In the genomic region with DNA sequence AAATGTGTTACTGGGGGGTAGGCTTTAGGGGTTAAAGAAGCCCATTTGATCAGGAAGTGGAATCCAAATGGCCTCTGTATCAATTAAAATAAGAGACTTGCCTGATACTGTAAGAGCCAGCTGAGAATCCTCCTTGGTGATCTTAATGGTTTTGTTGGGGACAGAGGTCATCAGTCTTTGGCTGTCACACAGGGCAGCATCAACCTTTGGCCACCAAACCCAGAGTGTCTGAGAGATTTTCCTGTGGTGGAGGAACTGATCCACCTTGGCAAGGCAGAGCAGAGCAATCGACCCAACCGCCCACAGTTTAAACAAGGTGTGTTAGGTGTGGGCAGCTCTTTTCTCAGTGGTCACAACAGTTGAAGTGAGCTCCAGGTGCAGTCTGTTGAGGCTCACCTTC, we compare ENCODE assay signal across 23 mouse cellular contexts.
"Had no signal": no experiment of that assay in that cellular context is flagged by ENCODE, and none has a peak within 500 bp of the region (broad histone marks: within the 10 kb centered on the region; RNA-seq: fewer than 3 reads in every experiment).

No protein-coding gene starts in this region.

- H3K9me3 ChIP-seq: heart, embryonic 15.5 days; hindbrain, embryonic 15.5 days; limb, embryonic 10.5 days; limb, embryonic 12.5 days; liver, embryonic 13.5 days; liver, embryonic 15.5 days had no signal

- H3K36me3 ChIP-seq: heart, embryonic 13.5 days; heart, embryonic 15.5 days; hindbrain, embryonic 13.5 days; hindbrain, embryonic 15.5 days; limb, embryonic 10.5 days; limb, embryonic 12.5 days; liver, embryonic 13.5 days; liver, embryonic 15.5 days had no signal

- H3K27me3 ChIP-seq: heart, embryonic 13.5 days; heart, embryonic 15.5 days; hindbrain, embryonic 13.5 days; hindbrain, embryonic 15.5 days; limb, embryonic 12.5 days; liver, embryonic 13.5 days; liver, embryonic 15.5 days had no signal

- H3K4me1 ChIP-seq: heart, embryonic 13.5 days; heart, embryonic 15.5 days; hindbrain, embryonic 13.5 days; hindbrain, embryonic 15.5 days; limb, embryonic 10.5 days; limb, embryonic 12.5 days; liver, embryonic 13.5 days; liver, embryonic 15.5 days had no signal

- H3K4me3 ChIP-seq: heart, adult 2 months; heart, embryonic 13.5 days; heart, embryonic 15.5 days; hindbrain, embryonic 13.5 days; hindbrain, embryonic 15.5 days; layer of hippocampus, adult 2 months; left cerebral cortex, adult 2 months; limb, embryonic 10.5 days; limb, embryonic 12.5 days; liver, embryonic 13.5 days; liver, embryonic 15.5 days had no signal

- H3K4me2 ChIP-seq: heart, embryonic 11.5 days; heart, embryonic 13.5 days; heart, embryonic 15.5 days; hindbrain, embryonic 13.5 days; hindbrain, embryonic 15.5 days; limb, embryonic 12.5 days; liver, embryonic 11.5 days; liver, embryonic 13.5 days; liver, embryonic 15.5 days had no signal

- ATAC-seq: forebrain, embryonic 16.5 days; hindbrain, postnatal 0 days; liver, postnatal 0 days had no signal

- H3K9ac ChIP-seq: heart, embryonic 13.5 days; heart, embryonic 15.5 days; hindbrain, embryonic 13.5 days; hindbrain, embryonic 15.5 days; limb, embryonic 12.5 days; liver, embryonic 13.5 days; liver, embryonic 15.5 days; liver, postnatal 0 days had no signal

- H3K27ac ChIP-seq: heart, adult 2 months; heart, embryonic 13.5 days; heart, embryonic 15.5 days; hindbrain, embryonic 13.5 days; hindbrain, embryonic 15.5 days; hindbrain, postnatal 0 days; kidney, postnatal 0 days; layer of hippocampus, adult 2 months; left cerebral cortex, adult 2 months; limb, embryonic 10.5 days; limb, embryonic 12.5 days; liver, embryonic 13.5 days; liver, embryonic 15.5 days had no signal

- DNase-seq: gastrocnemius, postnatal 14 days; gastrocnemius, postnatal 36 days; heart, adult 11 months; heart, adult 2 months; heart, postnatal 14 days; heart, postnatal 36 days; kidney, postnatal 14 days; liver, embryonic 13.5 days; liver, postnatal 0 days had no signal
